Mouse (Mus musculus): Measurements from ENCODE around the gene Mnat1.

Mnat1 gene

DNA sequence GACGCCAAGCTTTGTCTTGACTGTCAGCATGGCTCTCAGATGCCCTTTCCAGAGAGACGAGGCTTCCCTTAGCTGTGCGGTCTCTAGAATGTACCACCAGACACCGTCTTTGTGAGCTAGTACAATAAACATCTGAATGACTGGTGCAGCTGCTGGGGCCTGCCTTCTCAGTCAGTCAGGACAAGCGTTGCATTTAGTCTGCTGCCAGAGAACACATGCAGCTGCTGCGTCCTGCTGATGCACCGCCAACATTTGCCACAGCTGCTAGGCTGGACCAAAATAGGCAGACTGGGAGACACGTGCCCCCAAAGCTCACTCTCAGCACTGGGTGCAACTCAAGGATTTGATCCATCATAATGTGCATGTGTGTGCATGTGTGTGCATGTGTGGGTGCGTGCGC lies 118.4 kb downstream of the Mnat1 start:
- no peak for DNase-seq

GRCm38 (mm10) chr12:73245687-73246086 lies 122.2 kb downstream of the Mnat1 start:
- DNase-seq: no peak

DNA sequence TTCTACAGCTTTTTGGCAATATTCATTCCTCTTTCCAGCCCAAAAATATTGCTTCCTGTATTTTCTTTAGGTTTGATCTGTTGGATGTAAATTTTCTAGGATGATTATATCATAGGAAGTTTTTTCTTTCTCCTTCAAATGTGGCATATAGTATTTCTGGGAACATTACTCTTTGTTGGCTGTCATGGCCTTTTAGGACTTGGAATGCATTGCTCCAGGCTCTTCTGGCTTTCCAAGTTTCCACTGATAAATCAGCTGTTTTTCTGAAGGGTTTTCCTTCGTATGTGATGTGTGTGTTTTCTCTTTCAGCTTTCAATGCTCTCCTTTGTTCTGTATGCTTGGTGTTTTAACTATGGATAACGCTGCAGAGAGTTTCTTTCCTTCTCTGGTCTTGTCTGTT lies 131.5 kb downstream of the Mnat1 start:
- DNase-seq: no peak

GRCm38 (mm10) chr12:73259269-73259668 lies 135.8 kb downstream of the Mnat1 start:
- DNase-seq: no peak

DNA sequence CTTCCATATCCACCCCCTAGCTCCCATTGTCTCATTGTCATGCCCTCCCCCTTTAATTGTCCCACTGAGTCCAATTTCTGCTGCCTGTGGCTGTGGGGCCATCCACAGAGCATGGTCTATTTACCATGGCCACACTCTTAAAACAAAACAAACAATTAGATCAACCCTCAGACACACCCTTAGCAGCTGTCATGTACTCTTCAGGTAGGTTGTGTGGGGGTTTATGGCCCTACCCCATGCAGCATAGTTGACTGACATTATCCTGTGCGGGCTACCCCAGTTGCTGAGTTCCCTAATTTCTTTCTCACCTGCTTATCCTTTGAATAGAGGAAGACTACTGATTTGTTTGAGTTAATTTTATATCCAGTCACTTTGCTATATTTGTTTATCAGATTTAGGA lies 136.8 kb downstream of the Mnat1 start:
- no peak for DNase-seq

DNA sequence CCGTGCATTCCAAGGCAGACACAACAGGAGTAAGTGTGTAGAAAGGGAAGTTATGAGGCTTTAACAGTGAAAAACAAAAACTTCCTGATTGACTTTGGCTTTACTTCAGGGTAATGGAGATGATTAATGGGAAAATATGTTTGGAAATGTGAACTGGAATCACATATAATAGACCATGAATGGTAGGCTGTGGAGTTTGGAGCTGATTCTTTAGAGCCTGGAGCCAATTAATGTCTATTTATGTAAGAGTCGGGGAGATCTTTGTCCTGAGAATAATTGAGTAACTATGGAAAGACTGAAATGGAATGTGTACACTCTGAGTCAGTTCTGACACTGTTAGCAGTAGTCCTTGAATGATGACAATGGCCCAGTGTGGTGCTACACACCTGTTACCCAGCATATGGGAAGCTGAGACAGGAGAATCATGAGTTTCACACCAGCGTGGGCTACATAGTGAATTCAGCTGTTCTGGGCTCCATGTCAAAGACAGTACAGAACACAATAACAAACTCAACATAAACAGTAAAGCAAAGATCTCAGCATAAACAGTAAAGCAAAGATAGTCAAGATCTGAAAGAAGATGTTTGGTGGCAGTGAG lies 142.0 kb downstream of the Mnat1 start:
- DNase-seq: no peak

GRCm38 (mm10) chr12:73266597-73266996 lies 143.1 kb downstream of the Mnat1 start:
- no peak for DNase-seq

- peak; percentile 24 for DNase-seq
Measured at GRCm38 (mm10) chr12:73268497-73268896, 145.0 kb downstream of the Mnat1 start.

DNA sequence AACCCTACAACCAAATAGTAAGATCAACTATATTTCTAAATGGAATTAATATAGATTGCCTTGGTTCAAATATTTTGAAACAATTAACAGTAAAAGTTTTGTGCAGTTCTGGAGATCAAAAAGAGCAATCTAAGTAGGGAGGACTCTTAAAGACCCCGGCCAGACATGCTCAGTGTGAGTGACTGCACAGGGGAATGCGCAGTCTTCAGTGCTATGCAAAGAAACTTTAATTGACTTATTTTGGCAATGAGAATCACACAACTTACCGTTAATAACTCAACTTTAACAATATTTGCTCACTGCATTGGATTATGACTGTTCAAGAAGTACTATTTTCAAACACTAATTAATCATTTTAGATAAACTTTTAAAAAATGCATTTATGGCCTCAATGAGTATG lies 146.0 kb downstream of the Mnat1 start:
- no peak for DNase-seq

GRCm38 (mm10) chr12:73269933-73270332 lies 146.4 kb downstream of the Mnat1 start:
- DNase-seq: no peak

DNA sequence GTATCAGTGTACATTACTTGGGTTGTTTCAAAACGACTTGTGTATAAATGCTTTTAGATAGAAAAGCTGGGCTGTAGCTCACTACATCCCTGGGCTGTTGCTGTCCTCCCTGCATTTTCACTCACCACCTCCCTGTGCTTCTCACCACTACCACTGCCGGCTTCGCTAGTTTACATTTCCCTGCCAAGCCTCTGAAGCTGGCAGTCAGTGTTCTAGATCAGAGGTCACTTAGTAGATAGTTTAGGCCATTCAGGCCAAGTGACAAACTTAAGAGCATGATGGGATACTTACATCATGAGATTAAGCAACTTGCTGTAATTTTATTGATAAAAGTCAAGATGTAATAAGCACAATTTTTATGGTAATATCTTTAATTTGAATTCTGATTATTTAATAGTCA lies 151.4 kb downstream of the Mnat1 start:
- no peak for DNase-seq

DNA sequence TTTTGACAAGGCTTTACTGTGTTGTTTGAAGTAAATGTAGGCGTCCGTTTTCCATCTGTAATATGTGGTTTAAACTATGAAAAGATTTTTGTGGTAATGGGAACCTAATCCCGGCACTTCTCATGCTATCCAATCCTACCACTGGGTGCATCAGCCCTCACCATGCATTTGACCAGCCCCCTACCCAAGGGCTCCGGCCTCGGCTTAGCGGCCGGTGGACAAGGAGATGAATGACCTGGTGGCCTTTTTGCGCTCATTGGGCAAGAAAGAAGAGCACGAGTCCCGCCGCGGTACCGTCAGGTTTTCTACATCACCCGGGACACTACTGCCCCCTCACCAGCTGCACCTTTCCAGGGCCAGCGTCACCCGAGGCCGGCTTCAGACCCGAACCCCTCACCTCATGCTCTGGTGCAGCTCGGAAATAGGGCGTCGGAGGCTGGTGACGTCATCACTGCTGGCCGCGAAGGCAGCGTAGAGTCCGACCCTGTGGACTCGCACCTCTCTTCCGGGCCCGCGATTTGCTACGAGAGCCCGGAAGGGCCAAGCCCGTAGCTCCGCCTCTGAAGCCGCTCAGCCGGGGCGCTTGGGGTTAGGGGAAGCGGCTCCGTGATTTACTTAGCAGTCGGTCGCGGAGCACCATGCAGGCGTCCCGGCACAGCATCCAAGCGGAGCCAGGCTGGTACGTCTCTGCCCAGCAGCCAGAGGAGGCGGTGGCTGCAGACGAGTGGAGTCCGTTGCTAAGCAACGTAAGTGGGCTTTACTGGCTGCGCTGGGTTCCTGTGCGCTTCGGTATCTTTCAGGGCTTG lies 163.0 kb downstream of the Mnat1 start, which contains the start of the genes Trmt5 and Slc38a6:
TSS of gene Trmt5 (minus strand) at position 424 of the 806 bp plus-strand sequence.
TSS of gene Slc38a6 (plus strand) at position 493 of the 806 bp plus-strand sequence.
- DNase-seq: peak; percentile 90

DNA sequence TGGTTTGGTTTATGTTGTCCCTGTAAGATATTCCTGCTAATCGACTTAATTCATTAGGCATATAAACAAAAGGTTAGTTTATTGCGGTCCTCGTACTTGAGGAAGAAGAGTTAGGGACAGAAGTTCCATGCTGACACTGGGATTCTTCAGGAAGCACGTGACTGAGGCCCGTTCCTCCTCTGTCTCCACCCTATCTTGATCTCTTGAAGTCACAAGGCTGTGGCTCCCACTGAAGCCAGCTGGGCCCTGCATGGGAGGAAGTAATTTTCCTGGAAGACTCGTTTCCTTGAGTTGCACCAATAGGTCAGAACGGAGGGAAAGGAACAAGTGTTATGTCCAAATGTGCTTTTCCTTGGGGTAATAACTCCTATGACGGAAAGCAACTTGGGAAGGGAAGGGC lies 164.1 kb downstream of the Mnat1 start:
- peak; percentile 10 for DNase-seq

GRCm38 (mm10) chr12:73288626-73289025 lies 165.1 kb downstream of the Mnat1 start:
- no peak for DNase-seq

DNA sequence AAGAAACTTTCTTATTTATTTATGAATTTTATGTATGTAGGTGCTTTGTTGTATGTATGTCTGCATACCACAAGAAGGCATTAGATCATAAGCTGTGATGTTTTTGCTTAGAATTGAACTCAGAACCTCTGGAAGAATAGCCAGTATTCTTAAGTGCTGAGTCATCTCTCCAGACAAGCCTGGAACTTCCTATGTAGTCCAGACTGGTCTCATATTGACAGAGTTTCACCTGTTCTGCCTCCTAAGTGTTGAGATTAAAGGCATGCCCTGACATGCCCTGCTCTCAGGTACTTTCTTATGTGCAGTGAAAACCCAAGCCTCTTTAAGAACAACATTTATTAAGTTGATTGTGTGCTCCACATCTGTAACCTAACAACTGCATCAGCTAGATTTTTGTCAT lies 171.4 kb downstream of the Mnat1 start:
- no peak for DNase-seq

- no peak for DNase-seq
Measured at GRCm38 (mm10) chr12:73295505-73296140, 172.1 kb downstream of the Mnat1 start.

- DNase-seq: no peak
Measured at GRCm38 (mm10) chr12:73298621-73299020, 175.1 kb downstream of the Mnat1 start.

DNA sequence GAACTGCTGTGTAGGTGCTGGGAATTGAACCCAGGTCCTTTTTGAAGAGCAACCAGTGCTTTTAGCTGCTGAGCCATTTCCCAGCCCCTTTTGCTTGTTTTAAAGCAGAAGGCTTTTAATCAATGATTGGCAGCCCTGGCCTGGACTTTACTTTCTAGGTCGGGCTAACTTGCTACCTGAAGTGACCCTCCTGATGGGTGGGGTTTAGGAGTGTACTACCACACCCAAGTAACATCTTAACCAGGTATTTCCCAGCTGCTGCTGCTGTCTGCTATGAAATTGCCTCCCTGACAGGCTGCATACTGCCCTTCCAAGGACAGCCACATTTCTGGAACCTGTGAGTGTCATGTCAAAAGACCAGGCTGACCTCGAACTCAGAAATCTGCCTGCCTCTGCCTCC lies 177.0 kb downstream of the Mnat1 start:
- DNase-seq: no peak

DNA sequence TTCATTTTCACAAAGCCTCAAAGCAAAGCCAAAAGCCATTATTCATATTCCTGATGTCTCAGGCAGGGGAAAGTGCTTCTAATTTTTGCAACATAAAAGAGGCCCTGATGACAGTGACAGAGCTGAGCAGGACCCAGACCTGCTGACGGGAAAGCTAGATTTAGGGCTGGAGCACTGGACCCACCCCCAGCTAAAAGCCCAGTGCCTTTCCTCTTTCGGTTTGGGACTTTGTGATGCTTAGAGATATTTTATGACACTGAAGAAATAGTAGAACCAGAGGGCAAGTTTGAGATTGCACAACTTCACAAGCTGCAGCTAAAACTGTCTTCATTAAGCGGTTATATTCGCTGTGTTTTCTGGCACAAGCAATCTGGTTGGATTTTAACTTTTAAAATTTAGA lies 181.1 kb downstream of the Mnat1 start:
- DNase-seq: no peak

DNA sequence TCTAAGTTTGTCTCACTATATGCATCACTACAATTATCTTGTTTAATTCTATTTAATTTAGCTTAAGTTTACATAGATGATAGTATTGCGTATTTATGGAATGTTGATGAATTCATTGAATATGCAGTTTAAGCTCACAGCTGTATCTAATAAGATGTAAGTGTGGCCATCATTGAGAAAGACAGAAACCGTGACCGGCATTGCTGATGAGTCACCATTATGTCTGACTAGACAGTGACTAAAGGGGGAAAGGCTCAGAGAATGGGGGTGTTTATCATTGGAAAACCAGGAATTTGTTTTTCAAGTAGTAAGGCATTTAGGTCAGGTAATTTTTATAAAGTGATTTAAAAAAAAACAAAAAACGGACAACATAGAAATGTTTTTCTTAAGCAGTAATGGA lies 184.2 kb downstream of the Mnat1 start:
- DNase-seq: no peak

DNA sequence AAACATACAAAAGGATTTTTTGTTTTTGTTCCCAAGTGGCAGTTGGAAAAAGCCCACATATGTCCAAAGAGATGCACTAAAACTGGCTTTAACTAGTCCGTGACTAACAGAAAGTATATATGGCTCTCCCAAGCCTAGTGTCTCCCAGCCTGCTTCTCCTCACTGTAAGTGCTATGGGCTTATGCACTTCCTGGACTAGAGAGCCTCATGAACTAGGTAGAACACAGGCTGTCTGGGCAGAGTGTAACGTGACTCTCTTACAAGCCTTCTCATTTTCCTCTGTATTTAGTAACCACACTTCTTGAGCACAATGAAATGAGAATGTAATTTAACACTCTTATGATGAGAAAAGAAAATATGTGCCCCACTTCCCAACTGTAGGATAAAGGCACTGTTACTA lies 185.2 kb downstream of the Mnat1 start:
- DNase-seq: no peak

DNA sequence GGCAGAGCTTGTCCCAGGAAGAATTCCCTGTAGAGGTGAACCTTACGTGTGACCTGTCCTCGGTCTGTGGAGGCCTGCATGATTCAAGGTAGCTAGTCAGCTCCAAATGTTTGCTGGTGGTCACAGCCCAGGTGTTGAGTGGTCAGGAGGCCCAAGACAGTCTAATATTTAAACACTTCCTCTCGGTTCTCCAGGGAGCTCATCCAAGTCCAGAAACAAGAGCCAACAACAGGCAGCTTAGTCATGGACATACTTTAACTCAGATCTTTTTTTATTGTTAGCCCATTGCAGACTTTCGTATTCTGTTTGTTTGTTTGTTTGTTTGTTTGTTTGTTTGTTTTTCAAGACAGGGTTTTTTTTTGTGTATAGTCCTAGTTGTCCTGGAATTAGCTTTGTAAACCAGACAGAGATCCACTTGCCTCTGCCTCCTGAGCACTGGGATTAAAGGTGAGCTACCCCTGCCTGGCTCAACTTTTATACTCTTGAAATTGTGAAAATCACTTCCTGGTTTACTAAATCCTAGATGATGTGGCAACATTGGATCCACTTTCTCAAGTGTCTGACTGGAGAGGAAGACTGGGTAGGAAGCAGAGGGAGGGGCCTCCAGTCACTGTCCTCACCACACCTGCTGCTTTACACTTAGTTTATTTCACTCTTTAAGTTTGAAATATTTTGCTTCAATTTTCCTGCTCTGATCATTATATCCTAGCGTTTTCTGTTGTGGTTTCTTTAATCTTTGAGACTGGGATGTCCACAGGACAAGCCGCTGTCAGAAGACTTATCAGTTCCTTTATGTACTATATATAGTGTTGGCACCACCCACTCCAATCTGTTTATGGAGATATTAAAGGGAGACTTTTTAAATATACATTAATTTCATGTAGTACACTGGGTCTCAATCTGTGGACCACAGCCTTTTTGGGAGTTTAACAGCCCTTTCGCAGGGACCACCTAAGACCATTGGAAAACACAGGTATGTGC lies 194.5 kb downstream of the Mnat1 start:
- no peak for DNase-seq

All from cerebellum, adult 9-10 months (tissue).